Mouse (Mus musculus) liver, embryonic 12.5 days (tissue): Measurements from ENCODE around the gene Lmo4. TPM values are rescaled to one million over a fixed set of nuclear protein-coding genes. Genes with fewer than 3 reads are reported as not detected.

Experiments
- ATAC-seq: fragments of 200-750 bp; cut with Nextera tagmentation; 2 replicates; pipeline ENCODE4 v1.8.0; 2017; ENCODE audit warnings: moderate number of reproducible peaks, mild to moderate bottlenecking, moderate library complexity
- H3K27ac ChIP-seq: fragments of 300-500 bp; sonication (generic); 2 replicates; pipeline ENCODE4 v1.5.1; 2016; ENCODE audit warnings: mild to moderate bottlenecking
- H3K27me3 ChIP-seq: fragments of 300-500 bp; sonication (generic); replicated peaks from 2 replicates; pipeline ENCODE4 v1.6.1; 2016; ENCODE audit warnings: mild to moderate bottlenecking, moderate library complexity
- H3K36me3 ChIP-seq: fragments of 300-500 bp; sonication (generic); 2 replicates; pipeline ENCODE4 v1.6.1; 2016; ENCODE audit warnings: mild to moderate bottlenecking, moderate library complexity
- H3K4me1 ChIP-seq: fragments of 300-500 bp; sonication (generic); 2 replicates; pipeline ENCODE4 v1.6.1; 2016
- H3K4me2 ChIP-seq: fragments of 300-500 bp; sonication (generic); 2 replicates; pipeline ENCODE4 v1.6.1; 2016; ENCODE audit warnings: mild to moderate bottlenecking, moderate library complexity
- H3K4me3 ChIP-seq: fragments of 300-500 bp; sonication (generic); 2 replicates; pipeline ENCODE4 v1.5.1; 2016; ENCODE audit warnings: mild to moderate bottlenecking, moderate library complexity
- H3K9ac ChIP-seq: fragments of 300-500 bp; sonication (generic); 2 replicates; pipeline ENCODE4 v1.6.1; 2016; ENCODE audit warnings: mild to moderate bottlenecking, moderate library complexity
- H3K9me3 ChIP-seq: fragments of 300-500 bp; sonication (generic); replicated peaks from 2 replicates; pipeline ENCODE4 v1.6.1; 2016; ENCODE audit warnings: mild to moderate bottlenecking, moderate library complexity
- WGBS: fragments of 180-500 bp; shearing (Covaris S2); methylation state at CpG from one replicate; pipeline ENCODE4 v1.1.7; 2016; ENCODE audit not compliant: insufficient replicate concordance; 5-methylcytosine and 5-hydroxymethylcytosine counted together
- polyA plus RNA-seq: library from polyadenylated mRNA; unstranded; fragments of >200 nt; fragmentation: Nextera tagmentation; extraction: Ambion mirVana; gene quantifications from 2 replicates; pipeline ENCODE4 v1.2.1, GENCODE M21; 2016

Gene Lmo4
- polyA plus RNA-seq = 14.8 and 16.5 TPM in 2 replicates

- Histone ChIP-seq H3K4me1 (peaks cover 44% of the 10 kb centered on the region), H3K36me3 (no peaks in the 10 kb centered on the region), H3K27me3 (peaks cover 4% of the 10 kb centered on the region; the same call in 1 of the 2 replicates), H3K27ac (peak within 1 kb of the TSS; percentile 92), H3K9ac (peak within 1 kb of the TSS; percentile 91), H3K4me3 (peak within 1 kb of the TSS; percentile 74), H3K9me3 (no peaks in the 10 kb centered on the region), H3K4me2 (peak within 1 kb of the TSS; percentile 87)
- ATAC-seq = peak; percentile 68
- under 1% methylated on average over 51 of the region's 76 CpGs for WGBS
Measured at GRCm38 (mm10) chr3:144204413-144205311, at the start of gene Lmo4. Lmo4 (minus strand) TSS chr3:144205220.

GRCm38 (mm10) chr3:144254281-144254680 lies 49.3 kb upstream of the Lmo4 start:
- Histone ChIP-seq H3K4me1 (no peaks in the 10 kb centered on the region), H3K27ac (no peak overlapping the region), H3K4me2 (no peak overlapping the region), H3K36me3 (no peaks in the 10 kb centered on the region), H3K9ac (no peak overlapping the region), H3K9me3 (peaks cover 4% of the 10 kb centered on the region; the same call in 1 of the 2 replicates), H3K4me3 (no peak overlapping the region), H3K27me3 (no peaks in the 10 kb centered on the region)
- no peak for ATAC-seq
- WGBS = 73% methylated on average over 5 of the region's 5 CpGs

GRCm38 (mm10) chr3:144253018-144253417 lies 48.0 kb upstream of the Lmo4 start:
- no peak for ATAC-seq
- peaks cover 4% of the 10 kb centered on the region; the same call in 1 of the 2 replicates for H3K9me3 ChIP-seq
- H3K27me3 ChIP-seq = no peaks in the 10 kb centered on the region
- 41% methylated on average over 6 of the region's 6 CpGs for WGBS
- no peak overlapping the region for H3K4me2 ChIP-seq
- no peaks in the 10 kb centered on the region for H3K4me1 ChIP-seq
- H3K36me3 ChIP-seq = no peaks in the 10 kb centered on the region
- no peak overlapping the region for H3K27ac ChIP-seq
- no peak overlapping the region for H3K4me3 ChIP-seq
- no peak overlapping the region for H3K9ac ChIP-seq

GRCm38 (mm10) chr3:144252109-144252508 lies 47.1 kb upstream of the Lmo4 start:
- no peak overlapping the region for H3K4me3 ChIP-seq
- no peak for ATAC-seq
- no peak overlapping the region for H3K27ac ChIP-seq
- WGBS = 58% methylated on average over 4 of the region's 4 CpGs
- H3K4me2 ChIP-seq = no peak overlapping the region
- H3K9me3 ChIP-seq = peaks cover 4% of the 10 kb centered on the region; the same call in 1 of the 2 replicates
- H3K4me1 ChIP-seq = no peaks in the 10 kb centered on the region
- H3K9ac ChIP-seq = no peak overlapping the region
- H3K36me3 ChIP-seq = no peaks in the 10 kb centered on the region
- no peaks in the 10 kb centered on the region for H3K27me3 ChIP-seq

GRCm38 (mm10) chr3:144242025-144242673 lies 37.1 kb upstream of the Lmo4 start:
- Histone ChIP-seq H3K36me3 (no peaks in the 10 kb centered on the region), H3K4me2 (no peak overlapping the region), H3K27me3 (no peaks in the 10 kb centered on the region), H3K4me3 (no peak overlapping the region), H3K9me3 (no peaks in the 10 kb centered on the region), H3K9ac (no peak overlapping the region), H3K4me1 (no peaks in the 10 kb centered on the region), H3K27ac (no peak overlapping the region)
- no peak for ATAC-seq
- 21% methylated on average over 15 of the region's 15 CpGs for WGBS

GRCm38 (mm10) chr3:144241161-144241560 lies 36.1 kb upstream of the Lmo4 start:
- Histone ChIP-seq H3K4me2 (no peak overlapping the region), H3K9me3 (no peaks in the 10 kb centered on the region), H3K4me3 (no peak overlapping the region), H3K36me3 (no peaks in the 10 kb centered on the region), H3K4me1 (no peaks in the 10 kb centered on the region), H3K27me3 (no peaks in the 10 kb centered on the region), H3K9ac (no peak overlapping the region), H3K27ac (no peak overlapping the region)
- 80% methylated on average over 3 of the region's 3 CpGs for WGBS
- ATAC-seq = no peak

- H3K4me1 ChIP-seq = no peaks in the 10 kb centered on the region
- ATAC-seq = no peak
- no peak overlapping the region for H3K27ac ChIP-seq
- H3K4me2 ChIP-seq = no peak overlapping the region
- no peaks in the 10 kb centered on the region for H3K9me3 ChIP-seq
- no peaks in the 10 kb centered on the region for H3K36me3 ChIP-seq
- 78% methylated on average over 11 of the region's 11 CpGs for WGBS
- no peak overlapping the region for H3K4me3 ChIP-seq
- no peak overlapping the region for H3K9ac ChIP-seq
- no peaks in the 10 kb centered on the region for H3K27me3 ChIP-seq
Measured at GRCm38 (mm10) chr3:144238482-144238881, 33.5 kb upstream of the Lmo4 start.

GRCm38 (mm10) chr3:144232347-144233008 lies 27.5 kb upstream of the Lmo4 start:
- no peak overlapping the region for H3K9ac ChIP-seq
- no peak overlapping the region for H3K27ac ChIP-seq
- H3K4me2 ChIP-seq = no peak overlapping the region
- no peaks in the 10 kb centered on the region for H3K4me1 ChIP-seq
- H3K36me3 ChIP-seq = no peaks in the 10 kb centered on the region
- ATAC-seq = no peak
- no peaks in the 10 kb centered on the region for H3K27me3 ChIP-seq
- H3K9me3 ChIP-seq = no peaks in the 10 kb centered on the region
- 61% methylated on average over 11 of the region's 11 CpGs for WGBS
- no peak overlapping the region for H3K4me3 ChIP-seq

- Histone ChIP-seq H3K9me3 (no peaks in the 10 kb centered on the region), H3K27me3 (no peaks in the 10 kb centered on the region), H3K9ac (no peak overlapping the region), H3K36me3 (no peaks in the 10 kb centered on the region), H3K4me2 (no peak overlapping the region), H3K27ac (no peak overlapping the region), H3K4me1 (no peaks in the 10 kb centered on the region), H3K4me3 (no peak overlapping the region)
- ATAC-seq = no peak
- 55% methylated on average over 6 of the region's 6 CpGs for WGBS
Measured at GRCm38 (mm10) chr3:144231931-144232330, 26.9 kb upstream of the Lmo4 start.

GRCm38 (mm10) chr3:144231419-144231818 lies 26.4 kb upstream of the Lmo4 start:
- no peaks in the 10 kb centered on the region for H3K4me1 ChIP-seq
- H3K4me3 ChIP-seq = no peak overlapping the region
- no peaks in the 10 kb centered on the region for H3K27me3 ChIP-seq
- no peak for ATAC-seq
- no peak overlapping the region for H3K4me2 ChIP-seq
- no peaks in the 10 kb centered on the region for H3K36me3 ChIP-seq
- no peaks in the 10 kb centered on the region for H3K9me3 ChIP-seq
- H3K27ac ChIP-seq = no peak overlapping the region
- no peak overlapping the region for H3K9ac ChIP-seq
- 62% methylated on average over 7 of the region's 7 CpGs for WGBS

- H3K9ac ChIP-seq = no peak overlapping the region
- H3K27ac ChIP-seq = no peak overlapping the region
- H3K4me1 ChIP-seq = no peaks in the 10 kb centered on the region
- no peaks in the 10 kb centered on the region for H3K36me3 ChIP-seq
- H3K9me3 ChIP-seq = no peaks in the 10 kb centered on the region
- H3K4me3 ChIP-seq = no peak overlapping the region
- no peak overlapping the region for H3K4me2 ChIP-seq
- no peaks in the 10 kb centered on the region for H3K27me3 ChIP-seq
- 65% methylated on average over 9 of the region's 9 CpGs for WGBS
- ATAC-seq = no peak
Measured at GRCm38 (mm10) chr3:144230016-144230415, 25.0 kb upstream of the Lmo4 start.

- ATAC-seq = no peak
- Histone ChIP-seq H3K9ac (no peak overlapping the region), H3K36me3 (no peaks in the 10 kb centered on the region), H3K4me2 (no peak overlapping the region), H3K27ac (no peak overlapping the region), H3K9me3 (no peaks in the 10 kb centered on the region), H3K4me3 (no peak overlapping the region), H3K4me1 (no peaks in the 10 kb centered on the region), H3K27me3 (no peaks in the 10 kb centered on the region)
- 61% methylated on average over 7 of the region's 7 CpGs for WGBS
Measured at GRCm38 (mm10) chr3:144229312-144229711, 24.3 kb upstream of the Lmo4 start.
